Mouse (Mus musculus): ENCODE results near the gene Mab21l1. TPM values are rescaled to one million over a fixed set of nuclear protein-coding genes. Genes with fewer than 3 reads are reported as not detected.
A peak's percentile ranks its signal among the peaks of the same experiment; 100 is the strongest.

Gene Mab21l1
- total RNA-seq, 2 experiments from 2014 or later, result 0.62 to 0.88 TPM

GRCm38 (mm10) chr3:55780120-55781070 is 1.9 kb upstream of the Mab21l1 start:
- peak in 1 of 2 experiments; percentile 24 for DNase-seq

GRCm38 (mm10) chr3:55781429-55782055 is 768 bp upstream of the Mab21l1 start:
- no peak for DNase-seq

GRCm38 (mm10) chr3:55782771-55783170 is 461 bp downstream of the Mab21l1 start:
- no peak for DNase-seq

GRCm38 (mm10) chr3:55783171-55784081 is 1.1 kb downstream of the Mab21l1 start:
- no peak for DNase-seq

- DNase-seq, result no peak
These were observed 1.8 kb downstream of the Mab21l1 start for GRCm38 (mm10) chr3:55784101-55784500.

DNA sequence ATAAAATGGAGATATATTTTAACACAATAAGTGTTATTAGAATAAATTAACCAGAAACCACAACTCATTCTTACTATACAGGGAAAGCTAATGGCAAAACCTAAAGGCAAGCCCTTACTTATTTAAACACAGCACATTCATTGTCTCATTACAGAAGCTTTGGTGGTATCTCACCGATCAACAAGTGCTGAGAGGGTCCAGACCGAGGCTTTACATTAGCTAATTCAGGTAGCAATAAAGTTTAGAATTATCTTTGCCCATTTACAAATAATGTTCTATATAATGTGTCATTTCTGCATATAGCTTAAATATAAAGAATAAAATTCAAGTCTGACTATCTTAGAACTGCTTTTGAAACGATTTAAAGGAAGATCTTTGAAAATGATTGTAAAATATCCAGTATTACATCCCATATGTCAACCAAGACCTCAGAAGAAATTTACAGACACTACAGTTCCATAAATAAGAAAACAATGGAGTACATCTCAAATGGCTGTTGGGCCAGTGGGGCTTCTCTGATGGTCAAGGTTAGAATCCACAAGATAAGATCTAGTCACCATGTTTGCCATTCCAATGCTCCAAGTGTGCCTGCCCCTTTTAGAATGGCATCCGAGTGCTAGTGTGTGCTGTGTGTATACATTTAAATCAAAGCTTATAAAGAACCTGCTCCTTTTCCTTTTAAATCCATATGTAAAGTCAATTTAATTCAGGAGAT is 3.1 kb downstream of the Mab21l1 start:
- DNase-seq, result no peak

DNA sequence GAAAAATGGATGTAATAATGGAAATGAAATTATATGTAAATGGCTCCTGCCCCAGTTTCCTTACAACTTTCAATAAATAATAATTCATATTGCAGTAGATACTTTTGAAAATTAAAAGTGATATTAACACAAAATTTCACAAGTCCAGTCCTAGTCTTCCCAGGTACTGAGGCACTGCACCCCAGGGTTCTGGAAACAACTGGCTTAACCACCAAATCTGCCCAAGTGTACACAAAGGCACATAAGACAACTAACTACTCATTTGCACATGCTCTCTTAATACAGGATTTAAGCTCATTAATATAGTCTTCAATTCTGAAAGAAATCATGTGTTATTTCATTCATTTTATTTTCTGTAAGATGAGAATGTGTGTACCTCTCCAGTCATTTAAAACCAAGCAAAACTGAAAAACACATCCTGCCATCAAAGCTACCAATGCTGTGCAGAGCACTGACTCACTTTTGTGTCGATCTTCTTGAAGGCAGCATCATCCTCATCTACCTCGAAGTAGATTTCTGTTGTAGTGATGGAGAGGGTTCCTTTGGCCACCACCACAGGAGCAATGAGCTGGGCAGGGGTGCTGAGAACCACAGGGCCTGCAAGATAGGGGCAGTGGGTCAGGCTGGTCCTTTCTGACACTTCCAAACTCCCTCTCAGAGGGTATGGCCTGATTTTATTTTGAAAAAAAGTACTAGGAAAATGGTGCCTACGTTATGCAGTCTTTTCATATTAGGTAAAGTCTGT is 3.8 kb downstream of the Mab21l1 start:
- DNase-seq, result no peak

DNA sequence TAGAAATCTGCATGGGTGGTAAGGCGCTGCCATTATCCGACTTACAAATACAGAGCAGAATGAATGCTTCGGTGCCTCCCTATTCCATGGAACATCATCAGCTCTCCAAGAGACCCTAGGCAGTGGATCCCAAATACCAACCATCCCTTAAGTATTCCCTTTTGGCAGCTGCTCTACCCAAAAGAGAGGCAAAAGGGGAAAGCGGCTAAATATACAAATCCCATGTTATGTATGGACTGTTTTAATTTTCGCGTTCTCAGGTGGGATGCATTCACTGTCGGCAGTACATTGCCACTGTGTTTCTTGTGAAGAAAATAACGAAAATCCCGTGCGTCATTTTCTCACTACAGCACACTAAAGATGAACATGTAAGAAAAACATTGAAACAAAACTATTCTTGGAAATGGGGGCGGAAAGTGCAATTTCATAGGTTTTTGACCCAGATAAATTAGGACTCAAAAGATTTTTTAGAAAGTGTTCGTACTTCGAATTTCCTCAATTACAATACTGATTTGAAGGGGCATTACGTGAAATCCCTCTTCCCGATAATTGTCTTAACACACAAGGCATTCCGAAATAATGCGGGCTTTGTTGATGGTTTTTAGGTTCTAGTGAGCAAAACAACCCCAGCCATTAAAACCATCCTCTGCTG is 4.7 kb downstream of the Mab21l1 start:
- DNase-seq, result no peak

GRCm38 (mm10) chr3:55787487-55788213 is 5.3 kb downstream of the Mab21l1 start:
- no peak for DNase-seq

GRCm38 (mm10) chr3:55788214-55788586 is 5.9 kb downstream of the Mab21l1 start:
- no peak for DNase-seq

GRCm38 (mm10) chr3:55788621-55789201 is 6.4 kb downstream of the Mab21l1 start:
- DNase-seq, result no peak

DNA sequence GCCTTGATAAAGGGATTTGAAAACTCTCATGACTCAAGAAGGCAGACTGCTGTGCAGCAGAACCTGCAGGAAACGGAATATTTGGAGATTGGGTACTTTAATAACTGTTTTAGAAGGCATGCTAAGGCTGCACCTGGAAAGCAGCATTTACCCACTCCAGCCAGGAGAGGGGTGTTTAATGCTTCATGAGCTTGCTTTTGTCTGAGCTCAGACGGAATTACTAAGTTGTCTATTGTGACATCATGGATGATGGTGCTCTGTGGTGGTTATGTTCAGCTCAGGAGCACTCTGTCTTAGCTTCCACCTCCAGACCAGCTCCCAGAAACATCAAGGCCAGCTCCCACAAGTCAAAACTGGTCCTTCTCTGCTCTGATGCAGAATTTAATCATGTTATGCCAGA is 7.5 kb downstream of the Mab21l1 start:
- DNase-seq, result no peak

DNA sequence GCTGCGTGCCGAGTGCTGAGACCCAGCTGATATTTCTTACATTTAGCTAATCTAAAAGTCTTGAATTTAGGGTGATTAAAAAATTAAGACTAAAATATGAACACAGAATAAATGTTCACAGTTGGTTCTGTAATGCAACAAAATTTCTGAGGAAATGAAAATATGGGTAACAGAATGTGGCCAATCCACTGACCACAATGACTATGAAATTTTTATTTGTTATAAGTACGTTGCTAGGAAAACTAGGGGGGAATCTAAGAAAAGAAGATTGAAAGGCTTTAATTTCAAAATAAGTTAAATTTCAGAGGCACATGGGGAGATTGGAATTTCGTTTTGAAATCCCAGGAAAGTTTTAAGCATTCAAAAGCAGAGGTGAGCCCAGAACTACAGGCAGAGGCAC is 8.3 kb downstream of the Mab21l1 start:
- DNase-seq, result no peak

- no peak for DNase-seq
These were observed 9.9 kb downstream of the Mab21l1 start for GRCm38 (mm10) chr3:55792251-55792650.

DNA sequence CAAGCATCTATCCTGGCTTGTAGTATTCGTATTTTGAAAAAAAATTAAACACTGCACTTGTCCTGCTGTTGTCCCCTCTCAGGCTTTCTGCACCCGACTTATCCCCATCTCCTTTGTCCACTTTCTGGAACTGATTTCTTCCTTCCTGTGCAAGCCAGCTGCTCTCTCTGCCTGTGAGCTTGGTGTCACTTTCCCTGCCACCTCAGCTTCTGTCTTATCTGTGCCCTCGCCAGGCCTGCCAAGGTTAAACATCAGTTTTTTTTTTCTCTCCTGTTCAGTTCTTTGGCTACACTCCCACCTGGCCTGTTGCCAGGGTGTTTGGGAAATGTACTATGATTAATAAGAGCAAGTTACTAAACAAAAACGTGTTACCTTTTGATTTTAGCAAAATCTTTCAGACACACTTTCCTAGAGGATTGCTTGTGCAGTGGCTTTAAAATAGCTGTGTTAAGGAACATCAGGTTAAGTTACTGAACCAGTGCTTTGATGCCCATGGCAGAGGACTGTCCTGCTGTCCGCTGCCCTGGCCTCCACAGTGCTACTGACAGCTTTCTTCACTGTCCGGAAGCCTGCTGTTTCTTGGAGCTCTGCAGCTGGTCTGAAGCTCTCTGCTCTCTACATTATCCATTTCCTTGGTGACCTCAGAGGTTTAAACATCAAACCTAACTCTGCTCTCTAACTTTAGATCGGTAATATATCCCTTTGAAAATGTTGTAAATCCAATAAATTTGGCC is 11.7 kb downstream of the Mab21l1 start:
- DNase-seq, result no peak

DNA sequence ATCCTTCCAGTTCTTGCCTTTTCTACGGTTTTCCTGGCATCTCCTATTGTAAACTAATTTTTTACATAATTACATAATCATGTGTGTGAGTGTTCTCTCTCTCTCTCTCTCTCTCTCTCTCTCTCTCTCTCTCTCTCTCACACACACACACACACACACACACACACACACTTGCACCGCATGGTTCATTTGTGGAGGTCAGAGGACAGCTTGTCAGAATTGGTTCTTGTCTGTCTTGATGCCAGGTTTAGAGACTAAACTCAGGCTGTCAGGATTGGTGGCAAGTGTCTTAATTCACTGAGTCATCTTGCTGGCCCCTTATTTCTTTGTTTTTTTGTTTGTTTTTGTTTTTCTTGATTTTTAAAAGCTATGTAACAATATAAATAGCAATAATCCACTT is 12.5 kb downstream of the Mab21l1 start:
- no peak for DNase-seq

- DNase-seq, result no peak
These were observed 32.8 kb downstream of the Mab21l1 start for GRCm38 (mm10) chr3:55814993-55815625.

- no peak for DNase-seq
These were observed 33.8 kb downstream of the Mab21l1 start for GRCm38 (mm10) chr3:55816096-55816495.
